Mouse (Mus musculus) hindbrain, embryonic 10.5 days (tissue): Measurements from ENCODE around the gene Sh3bgr. TPM values are rescaled to one million over a fixed set of nuclear protein-coding genes. Genes with fewer than 3 reads are reported as not detected.

Experiments
- DNase-seq: peaks from one replicate; pipeline ENCODE4 v3.0.0-alpha.2; 2017; ENCODE audit warnings: low spot score
- H3K27ac ChIP-seq: fragments of 300-500 bp; sonication (generic); 2 replicates; pipeline ENCODE4 v1.5.1; 2016; ENCODE audit warnings: mild to moderate bottlenecking, moderate library complexity
- H3K27me3 ChIP-seq: fragments of 300-500 bp; sonication (generic); 2 replicates; pipeline ENCODE4 v1.6.1; 2016; ENCODE audit warnings: mild to moderate bottlenecking; ENCODE audit not compliant: poor library complexity, insufficient read depth, severe bottlenecking
- H3K36me3 ChIP-seq: fragments of 300-500 bp; sonication (generic); 2 replicates; pipeline ENCODE4 v1.6.1; 2016; ENCODE audit warnings: mild to moderate bottlenecking, moderate library complexity
- H3K4me1 ChIP-seq: fragments of 300-500 bp; sonication (generic); replicated peaks from 2 replicates; pipeline ENCODE4 v1.6.1; 2016; ENCODE audit warnings: mild to moderate bottlenecking
- H3K4me3 ChIP-seq: fragments of 300-500 bp; sonication (generic); 2 replicates; pipeline ENCODE4 v1.5.1; 2016; ENCODE audit warnings: mild to moderate bottlenecking, moderate library complexity
- H3K9me3 ChIP-seq: fragments of 300-500 bp; sonication (generic); 2 replicates; pipeline ENCODE4 v1.6.1; 2016; ENCODE audit warnings: mild to moderate bottlenecking, moderate library complexity
- WGBS: fragments of 180-500 bp; shearing (Covaris S2); methylation state at CpG from one replicate; pipeline ENCODE4 v1.1.7; 2016; 5-methylcytosine and 5-hydroxymethylcytosine counted together
- polyA plus RNA-seq: library from polyadenylated mRNA; unstranded; fragments of >200 nt; fragmentation: Nextera tagmentation; extraction: Ambion mirVana; gene quantifications from 2 replicates; pipeline ENCODE4 v1.2.1, GENCODE M21; 2016

Sh3bgr gene
- polyA plus RNA-seq, 1 experiment from 2014 or later = 3.6 TPM

GRCm38 (mm10) chr16:96272929-96273619, 72.8 kb downstream of the Sh3bgr start:
- DNase-seq = no peak
- Histone ChIP-seq H3K27me3 (0 out of 2 replicates have a peak, but pooled peaks cover 3% of the 10 kb centered on the region), H3K9me3 (no peaks in the 10 kb centered on the region), H3K4me3 (no peak overlapping the region), H3K4me1 (peaks cover 2% of the 10 kb centered on the region; the same call in 1 of the 2 replicates), H3K27ac (no peak overlapping the region), H3K36me3 (no peaks in the 10 kb centered on the region)
- WGBS = 60% methylated on average over 14 of the region's 14 CpGs

GRCm38 (mm10) chr16:96276596-96276995, 76.3 kb downstream of the Sh3bgr start:
- WGBS = 65% methylated on average over 3 of the region's 3 CpGs
- Histone ChIP-seq H3K27ac (no peak overlapping the region), H3K4me1 (peaks cover 37% of the 10 kb centered on the region), H3K36me3 (no peaks in the 10 kb centered on the region), H3K4me3 (no peak overlapping the region), H3K27me3 (peaks cover 35% of the 10 kb centered on the region), H3K9me3 (no peaks in the 10 kb centered on the region)
- DNase-seq = no peak

Other genes with a start within 250 kb of the Sh3bgr start
- gene Psmg1, start 209.5 kb upstream of the Sh3bgr start, polyA plus RNA-seq = 99.0 and 103 TPM in 2 replicates
- 138 and 164 TPM in 2 replicates for gene Brwd1, start 117.9 kb upstream of the Sh3bgr start, polyA plus RNA-seq
- 705 and 803 TPM in 2 replicates for gene Hmgn1, start 72.7 kb upstream of the Sh3bgr start, polyA plus RNA-seq
- 115 and 117 TPM in 2 replicates for gene Wrb, start 55.0 kb upstream of the Sh3bgr start, polyA plus RNA-seq
- 0.95 and 1.1 TPM in 2 replicates for gene Lca5l, start 8.2 kb upstream of the Sh3bgr start, polyA plus RNA-seq
- gene B3galt5, start 35.4 kb downstream of the Sh3bgr start, polyA plus RNA-seq = 0.60 and 0.63 TPM in 2 replicates
- not detected in 2 replicates for gene Itgb2l, start 243.2 kb downstream of the Sh3bgr start, polyA plus RNA-seq